Mouse (Mus musculus) stomach, embryonic 14.5 days (tissue): ENCODE results near the gene Cd55. TPM values are rescaled to one million over a fixed set of nuclear protein-coding genes. Genes with fewer than 3 reads are reported as not detected.

ENCODE experiments used
- ATAC-seq: fragments of 200-750 bp; cut with Nextera tagmentation; 2 replicates; pipeline ENCODE4 v1.8.0; 2017; ENCODE audit warnings: low read depth, moderate TSS enrichment; ENCODE audit not compliant: insufficient number of reproducible peaks, insufficient read depth, low FRiP score
- H3K27ac ChIP-seq: fragments of 300-500 bp; sonication (generic); 2 replicates; pipeline ENCODE4 v1.5.1; 2014; ENCODE audit warnings: mild to moderate bottlenecking, low read length, moderate library complexity, mixed read lengths
- H3K27me3 ChIP-seq: fragments of 300-500 bp; sonication (generic); 2 replicates; pipeline ENCODE4 v1.6.1; 2014; ENCODE audit warnings: low read length, control low read depth, mixed read lengths; ENCODE audit not compliant: control insufficient read depth, insufficient read depth
- H3K36me3 ChIP-seq: fragments of 300-500 bp; sonication (generic); 2 replicates; pipeline ENCODE4 v1.6.1; 2014; ENCODE audit warnings: mild to moderate bottlenecking, control low read depth, low read length, moderate library complexity, mixed read lengths; ENCODE audit not compliant: control insufficient read depth, insufficient read depth
- H3K4me1 ChIP-seq: fragments of 300-500 bp; sonication (generic); 2 replicates; pipeline ENCODE4 v1.6.1; 2014; ENCODE audit warnings: low read length, control low read depth, mixed read lengths; ENCODE audit not compliant: control insufficient read depth, insufficient read depth
- H3K4me2 ChIP-seq: fragments of 300-500 bp; sonication (generic); replicated peaks from 2 replicates; pipeline ENCODE4 v1.6.1; 2014; ENCODE audit warnings: low read depth, low read length, control low read depth
- H3K4me3 ChIP-seq: fragments of 300-500 bp; sonication (generic); 2 replicates; pipeline ENCODE4 v1.5.1; 2014; ENCODE audit warnings: low read depth, low read length, control low read depth
- H3K9ac ChIP-seq: fragments of 300-500 bp; sonication (generic); replicated peaks from 2 replicates; pipeline ENCODE4 v1.6.1; 2014; ENCODE audit warnings: low read depth, mild to moderate bottlenecking, control low read depth, low read length, moderate library complexity, mixed read lengths
- H3K9me3 ChIP-seq: fragments of 300-500 bp; sonication (generic); 2 replicates; pipeline ENCODE4 v1.6.1; 2016; ENCODE audit warnings: low read depth, low read length, control low read depth; ENCODE audit not compliant: control insufficient read depth
- WGBS: fragments of 180-500 bp; shearing (Covaris S2); extraction: QIAGEN DNeasy Blood & Tissue Kit; methylation state at CpG from one replicate; pipeline ENCODE4 v1.1.7; 2014; 5-methylcytosine and 5-hydroxymethylcytosine counted together
- polyA plus RNA-seq: library from polyadenylated mRNA; unstranded; fragments of >200 nt; fragmentation: Nextera tagmentation; extraction: Ambion mirVana; gene quantifications from 2 replicates; pipeline ENCODE4 v1.2.1, GENCODE M21; 2014

The Cd55 gene
- 57.5 and 63.1 TPM in 2 replicates for polyA plus RNA-seq

GRCm38 (mm10) chr1:130462084-130462861, at the start of gene Cd55:
Gene Cd55 (minus strand): TSS chr1:130462744.
- Histone ChIP-seq H3K4me3 (peak within 1 kb of the TSS; percentile 68), H3K36me3 (no peaks in the 10 kb centered on the region), H3K27ac (peak within 1 kb of the TSS; percentile 12), H3K4me1 (peaks cover 8% of the 10 kb centered on the region; the same call in 1 of the 2 replicates), H3K9ac (peak within 1 kb of the TSS; percentile 46), H3K27me3 (no peaks in the 10 kb centered on the region), H3K4me2 (peak within 1 kb of the TSS; percentile 67), H3K9me3 (no peaks in the 10 kb centered on the region)
- under 1% methylated on average over 45 of the region's 45 CpGs for WGBS
- ATAC-seq = peak; percentile 90

GRCm38 (mm10) chr1:130511823-130512370, 49.4 kb upstream of the Cd55 start:
- WGBS = 35% methylated on average over 3 of the region's 3 CpGs
- peak; percentile 68; the same call in 1 of the 2 replicates for ATAC-seq
- peak overlapping the region; percentile 56; the same call in 1 of the 2 replicates for H3K27ac ChIP-seq

GRCm38 (mm10) chr1:130508957-130509350, 46.4 kb upstream of the Cd55 start:
- no peaks in the 10 kb centered on the region for H3K9me3 ChIP-seq
- H3K27me3 ChIP-seq = no peaks in the 10 kb centered on the region
- no peak overlapping the region for H3K4me3 ChIP-seq
- peak; percentile 72; the same call in 1 of the 2 replicates for ATAC-seq
- no peak overlapping the region for H3K4me2 ChIP-seq
- no peak overlapping the region for H3K9ac ChIP-seq
- WGBS = 18% methylated on average over 2 of the region's 2 CpGs
- no peaks in the 10 kb centered on the region for H3K36me3 ChIP-seq
- peaks cover 17% of the 10 kb centered on the region for H3K4me1 ChIP-seq
- peak overlapping the region; percentile 59 for H3K27ac ChIP-seq

More at GRCm38 (mm10) chr1:130511823-130512370, 49.4 kb upstream of the Cd55 start:
- Histone ChIP-seq H3K4me3 (no peak overlapping the region), H3K4me2 (no peak overlapping the region), H3K9ac (no peak overlapping the region), H3K9me3 (no peaks in the 10 kb centered on the region), H3K4me1 (peaks cover 22% of the 10 kb centered on the region), H3K36me3 (no peaks in the 10 kb centered on the region), H3K27me3 (no peaks in the 10 kb centered on the region)

GRCm38 (mm10) chr1:130508030-130508956, 45.7 kb upstream of the Cd55 start:
- no peak overlapping the region for H3K4me2 ChIP-seq
- no peaks in the 10 kb centered on the region for H3K9me3 ChIP-seq
- WGBS = 56% methylated on average over 6 of the region's 6 CpGs
- no peak overlapping the region for H3K4me3 ChIP-seq
- peaks cover 14% of the 10 kb centered on the region for H3K4me1 ChIP-seq
- H3K27me3 ChIP-seq = no peaks in the 10 kb centered on the region
- H3K36me3 ChIP-seq = no peaks in the 10 kb centered on the region
- peak overlapping the region; percentile 59; the same call in 1 of the 2 replicates for H3K27ac ChIP-seq
- ATAC-seq = no peak
- H3K9ac ChIP-seq = no peak overlapping the region

GRCm38 (mm10) chr1:130507408-130507807, 44.9 kb upstream of the Cd55 start:
- Histone ChIP-seq H3K9ac (no peak overlapping the region), H3K27me3 (no peaks in the 10 kb centered on the region), H3K4me1 (peaks cover 5% of the 10 kb centered on the region; the same call in 1 of the 2 replicates), H3K4me2 (no peak overlapping the region), H3K4me3 (no peak overlapping the region), H3K36me3 (no peaks in the 10 kb centered on the region), H3K27ac (no peak overlapping the region), H3K9me3 (no peaks in the 10 kb centered on the region)
- 56% methylated on average over 2 of the region's 2 CpGs for WGBS
- no peak for ATAC-seq

GRCm38 (mm10) chr1:130499962-130500361, 37.4 kb upstream of the Cd55 start:
- H3K9me3 ChIP-seq = no peaks in the 10 kb centered on the region
- H3K36me3 ChIP-seq = no peaks in the 10 kb centered on the region
- no peaks in the 10 kb centered on the region for H3K4me1 ChIP-seq
- no peak overlapping the region for H3K27ac ChIP-seq
- no peak overlapping the region for H3K4me3 ChIP-seq
- ATAC-seq = 0 out of 2 replicates have a peak, but pooled peaks have one; percentile 49
- H3K27me3 ChIP-seq = no peaks in the 10 kb centered on the region
- no peak overlapping the region for H3K4me2 ChIP-seq
- 65% methylated on average over 2 of the region's 2 CpGs for WGBS
- no peak overlapping the region for H3K9ac ChIP-seq

- Histone ChIP-seq H3K9ac (no peak overlapping the region), H3K4me1 (no peaks in the 10 kb centered on the region)
- ATAC-seq = no peak
Measured at GRCm38 (mm10) chr1:130498331-130498730, 35.8 kb upstream of the Cd55 start.

More at GRCm38 (mm10) chr1:130498331-130498730, 35.8 kb upstream of the Cd55 start:
- Histone ChIP-seq H3K9me3 (no peaks in the 10 kb centered on the region), H3K36me3 (no peaks in the 10 kb centered on the region), H3K27me3 (no peaks in the 10 kb centered on the region), H3K27ac (no peak overlapping the region), H3K4me3 (no peak overlapping the region), H3K4me2 (no peak overlapping the region)
